Mouse (Mus musculus) mouse embryonic stem cell (cell line): Measurements from ENCODE around the gene Galnt17.

Experiments used
- in situ Hi-C, 2 experiments: fragments of 300-500 bp; cut with MboI; formaldehyde crosslinking; loops; 1 replicate in 1 of 2; 3 replicates in 1 of 2; pipeline ENCODE4 v1.14.3; 2019 to 2020; ENCODE audit warnings: low sequenced_read_pairs in 2 of 2, low pct_unique_long_range_greater_than_20kb in 1 of 2, mixed read lengths in 1 of 2; ENCODE audit not compliant: unreplicated experiment in 1 of 2

Galnt17 gene

DNA sequence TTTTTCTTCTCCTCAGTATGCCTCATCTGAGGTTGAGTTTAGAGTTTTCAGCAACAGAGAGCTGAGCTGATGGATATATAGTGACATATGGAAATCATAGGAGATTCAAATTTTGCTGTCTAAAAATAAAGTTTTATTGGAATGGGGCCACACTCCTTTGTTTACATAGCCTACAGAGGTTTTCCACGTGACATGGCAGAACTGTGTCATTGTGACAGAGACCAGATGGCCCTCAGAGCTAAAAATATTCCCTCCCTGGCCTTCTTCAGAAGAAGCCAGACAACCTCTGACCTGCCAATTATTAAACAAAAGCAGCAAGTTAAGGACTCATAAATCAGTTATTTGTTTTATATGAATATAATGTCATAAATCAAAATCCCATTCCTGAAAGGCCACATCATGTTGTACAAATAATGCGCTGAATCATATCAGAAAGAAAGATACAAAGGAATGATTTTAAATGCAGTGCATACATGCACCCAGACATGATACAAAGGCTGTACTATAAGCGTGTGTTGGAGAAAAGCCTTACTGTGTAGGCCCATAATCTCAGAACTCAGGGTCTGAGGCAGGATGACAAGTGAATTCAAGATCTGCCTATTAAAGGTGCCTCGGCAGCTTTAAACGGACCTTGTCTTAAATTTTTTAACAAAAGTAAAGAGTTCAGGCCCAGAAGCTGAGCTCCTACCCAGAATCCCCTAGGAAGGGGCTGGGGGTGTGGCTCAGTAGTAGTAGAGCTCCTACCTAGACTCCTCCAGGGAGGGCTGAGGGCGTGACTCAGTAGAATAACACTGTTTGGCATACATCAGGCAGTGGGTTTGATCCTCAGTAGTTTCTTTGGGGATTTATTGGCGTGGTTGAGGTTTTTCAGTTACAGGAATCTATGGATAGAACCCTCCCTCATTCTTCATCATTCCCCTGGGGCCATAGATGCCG, 57.3 kb downstream of the Galnt17 start:
- in situ Hi-C loops: no loop called here

DNA sequence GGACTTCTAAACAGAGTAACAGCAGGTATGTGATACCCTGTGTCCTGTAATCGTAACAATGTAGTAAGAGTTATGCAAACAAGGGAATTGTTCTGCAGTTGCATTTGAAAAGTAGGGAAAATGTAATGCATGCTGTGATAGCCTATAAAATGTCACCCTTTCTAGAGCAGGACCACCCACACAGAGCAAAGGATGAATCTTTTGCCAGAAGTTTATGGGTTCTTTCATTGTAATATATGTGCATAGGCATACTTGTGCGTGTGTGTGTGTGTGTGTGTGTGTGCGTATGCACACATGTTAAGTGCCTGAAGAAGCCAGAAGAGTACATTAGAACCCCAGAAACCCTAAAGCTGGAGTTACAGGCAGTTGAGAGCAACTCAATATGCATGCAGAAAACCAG, 59.9 kb downstream of the Galnt17 start:
- in situ Hi-C loops: no loop called here

DNA sequence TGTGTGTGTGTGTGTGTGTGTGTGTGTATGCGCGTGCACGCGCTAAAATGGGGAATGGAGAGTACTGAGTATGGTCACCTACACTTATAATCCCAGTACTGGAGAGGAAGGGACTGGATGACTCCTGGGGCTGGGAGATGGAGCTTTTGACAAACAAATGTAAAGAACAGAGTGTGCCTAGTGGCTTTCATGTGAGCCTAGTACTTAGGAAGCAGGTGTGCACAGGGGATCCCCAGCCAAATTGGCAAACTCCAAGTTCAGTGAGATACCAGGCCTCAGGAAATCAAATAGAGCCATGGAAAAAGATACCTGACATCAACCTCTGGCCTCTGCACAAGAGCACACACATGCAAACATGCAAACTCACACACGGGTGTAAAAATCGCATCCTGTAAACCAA, 61.7 kb downstream of the Galnt17 start:
- in situ Hi-C loops: no loop called here

DNA sequence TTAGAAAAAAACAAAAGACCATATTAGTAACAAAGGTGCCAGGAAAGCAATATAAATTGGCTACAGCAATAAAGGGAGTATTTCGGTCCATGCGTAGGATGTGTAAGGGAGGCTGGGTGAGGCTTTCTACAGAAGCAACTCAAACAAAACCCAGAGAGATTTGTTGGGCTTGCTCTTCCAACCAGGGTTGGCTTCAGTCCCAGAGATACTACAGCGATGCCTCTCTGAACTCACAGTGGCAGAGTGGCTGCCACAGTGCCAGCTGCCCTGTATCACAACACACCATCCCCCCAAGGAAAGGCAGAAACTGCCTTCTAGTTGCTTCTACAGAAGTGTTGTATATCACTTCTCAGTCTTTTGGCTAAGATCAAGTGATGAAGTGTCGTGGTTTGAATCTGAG, 66.6 kb downstream of the Galnt17 start:
- in situ Hi-C loops: no loop called here

DNA sequence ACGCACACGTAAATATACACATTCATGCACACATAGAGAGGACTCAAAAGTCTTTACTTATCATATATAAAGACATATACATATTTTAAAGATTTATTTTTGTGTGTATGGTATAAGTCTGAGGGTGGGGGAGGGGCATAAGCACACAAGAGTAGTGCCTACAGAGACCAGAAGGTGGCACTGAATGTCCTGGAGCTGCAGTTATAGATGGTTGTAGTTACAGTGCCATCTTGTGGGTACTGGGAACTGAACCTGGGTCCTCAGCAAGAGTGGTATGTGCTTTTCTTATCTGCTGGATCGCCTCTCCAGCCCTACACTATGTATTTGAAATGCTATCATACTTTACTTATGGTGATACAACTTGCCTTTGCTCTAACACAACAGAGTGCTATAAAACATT, 68.5 kb downstream of the Galnt17 start:
- in situ Hi-C loops: no loop called here

DNA sequence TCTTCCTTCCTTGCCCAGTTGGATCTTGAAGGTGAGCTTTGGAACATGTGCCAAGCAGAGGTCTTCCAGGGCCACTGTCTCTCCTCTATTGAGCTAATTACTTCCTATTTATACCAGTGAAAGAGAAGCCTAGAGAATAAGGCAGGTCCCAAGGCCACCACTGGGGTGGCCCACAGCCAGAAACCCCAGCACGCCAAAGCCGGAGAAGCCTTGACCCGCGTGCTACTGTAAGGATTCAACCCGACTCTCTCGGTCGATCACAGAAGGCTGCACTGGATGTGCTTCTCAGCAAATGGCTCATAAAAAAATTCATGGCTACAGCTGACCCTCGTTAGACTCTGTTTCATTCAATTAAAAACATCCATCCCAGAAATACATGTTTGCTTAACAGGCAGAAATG, 71.4 kb downstream of the Galnt17 start:
- in situ Hi-C loops: no loop called here

DNA sequence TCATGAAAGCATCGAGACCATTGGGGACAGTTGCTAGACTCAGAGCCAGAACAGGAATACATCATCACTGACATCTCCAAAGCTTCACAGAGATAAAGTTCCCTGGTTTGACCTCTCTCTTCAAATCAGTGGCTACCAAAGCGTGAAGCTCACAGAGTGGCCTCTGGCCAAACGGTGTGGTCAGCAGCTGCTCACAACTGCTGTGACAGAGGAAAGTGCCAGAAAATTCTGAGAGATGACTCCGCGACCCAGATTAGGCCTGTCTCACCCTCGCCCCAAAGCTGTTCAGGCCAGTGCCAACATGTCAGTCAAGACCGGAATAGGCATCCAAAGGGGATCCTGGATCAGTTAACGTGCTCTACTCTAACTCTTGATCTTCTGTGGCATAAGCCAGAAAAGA, 74.5 kb downstream of the Galnt17 start:
- in situ Hi-C loops: no loop called here

DNA sequence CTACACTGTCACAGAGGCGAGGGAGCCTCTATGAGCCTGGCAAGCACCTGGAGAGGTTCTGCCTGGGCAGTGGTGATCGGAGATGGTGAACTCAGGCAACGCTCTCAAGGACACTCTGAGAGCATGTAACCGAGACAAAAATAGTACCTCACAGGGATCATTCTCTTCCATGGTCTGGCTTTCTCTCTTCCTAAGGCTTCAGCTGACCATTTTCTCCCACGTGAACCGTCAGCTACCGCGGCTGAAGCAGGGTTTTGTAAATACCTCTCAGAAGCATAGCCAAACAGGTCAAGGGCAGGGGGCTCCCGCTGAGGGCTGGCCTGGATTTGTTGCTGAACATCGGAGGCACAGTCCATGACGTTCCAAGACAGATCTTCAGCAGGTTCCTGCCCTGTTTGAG, 77.2 kb downstream of the Galnt17 start:
- in situ Hi-C loops: no loop called here

DNA sequence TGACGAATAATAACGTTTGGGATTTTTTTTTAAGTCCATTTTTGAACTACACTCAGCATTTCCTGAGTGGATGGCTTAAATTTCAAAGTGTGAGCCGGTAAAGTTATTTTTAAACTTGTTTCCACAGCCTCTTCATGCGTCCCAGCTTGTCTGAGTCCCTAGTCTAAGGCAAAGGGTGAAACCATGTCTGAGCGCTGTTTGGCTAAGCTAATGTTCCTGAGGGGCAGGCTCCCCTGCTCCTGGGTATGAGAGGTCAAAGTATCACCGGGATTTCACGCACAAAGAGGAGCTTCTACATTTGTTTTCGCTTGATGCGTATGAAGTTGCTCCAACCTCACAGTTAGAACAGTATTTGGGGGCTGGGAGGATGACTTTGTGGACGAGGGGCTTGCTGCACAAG, 78.6 kb downstream of the Galnt17 start:
- in situ Hi-C loops: no loop called here

DNA sequence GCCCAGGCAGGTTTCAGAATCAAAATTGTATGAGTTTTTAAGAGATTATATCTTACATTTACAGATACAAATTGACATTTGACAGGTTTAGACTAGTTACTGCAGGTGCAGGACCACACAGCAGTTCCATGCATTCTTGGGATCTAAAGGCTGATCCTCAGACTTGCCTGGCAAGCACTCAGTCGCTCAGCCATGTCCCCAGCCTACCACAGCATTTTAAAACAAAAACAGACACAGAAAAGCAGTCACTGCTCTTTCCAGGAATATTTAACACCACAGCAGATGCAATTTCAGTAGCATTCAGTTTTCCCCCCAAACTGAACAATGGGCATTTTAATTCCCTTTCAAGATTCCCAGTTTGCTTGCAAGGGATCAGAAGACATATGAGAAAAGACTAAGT, 84.9 kb downstream of the Galnt17 start:
- in situ Hi-C loops: no loop called here

DNA sequence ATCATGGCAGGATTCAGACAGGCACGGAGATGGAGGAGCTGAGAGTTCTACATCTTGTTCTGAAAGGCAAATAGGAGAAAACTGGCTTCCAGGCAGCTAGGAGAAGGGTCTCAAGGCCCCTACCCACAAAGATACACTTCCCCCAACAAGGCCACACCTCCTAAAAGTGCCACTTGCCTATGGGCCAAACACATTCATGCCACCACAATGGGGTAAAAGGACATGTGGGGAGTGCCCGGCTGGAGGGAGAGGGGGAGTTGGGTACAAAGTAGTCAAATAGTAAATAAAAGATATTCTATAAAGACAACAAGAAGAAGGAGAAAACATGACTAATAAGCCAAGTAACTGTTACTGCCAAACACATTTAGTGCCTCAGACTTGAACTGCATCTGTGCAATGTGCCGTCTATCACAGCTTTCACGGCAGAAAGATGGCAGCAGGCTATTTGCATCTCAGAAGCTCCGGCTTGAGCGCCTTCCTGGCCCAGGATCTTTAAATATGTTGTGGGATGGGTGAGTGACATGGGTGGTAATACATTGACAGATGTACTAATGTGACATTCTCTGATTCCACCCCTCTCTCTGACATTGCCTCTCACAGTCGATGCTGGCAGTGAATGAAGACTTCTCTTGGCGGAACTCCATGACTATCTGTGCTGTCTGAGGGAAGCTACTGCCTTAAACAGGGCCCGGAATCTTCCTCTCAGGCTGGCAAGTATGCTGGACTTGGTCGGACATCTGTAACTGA, 85.6 kb downstream of the Galnt17 start:
- in situ Hi-C loops: no loop called here

DNA sequence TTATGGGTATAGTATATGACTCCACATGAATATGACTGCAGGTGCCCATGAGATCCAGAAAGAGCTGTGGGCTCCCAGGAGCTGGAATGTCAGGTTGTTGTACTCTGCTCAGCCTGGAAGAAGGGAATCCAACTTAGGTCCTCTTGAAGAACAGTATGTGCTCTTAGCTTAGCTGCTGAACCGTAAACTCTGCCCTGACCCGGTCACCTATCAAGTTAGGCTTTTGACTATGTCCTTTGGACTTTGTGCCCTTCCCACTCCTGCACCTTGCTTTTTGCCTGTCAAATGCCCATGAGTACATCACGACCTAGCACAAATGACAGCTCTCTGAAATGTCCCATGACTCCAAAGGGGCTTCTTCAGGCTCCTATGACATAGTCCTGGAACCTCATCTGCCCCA, 90.1 kb downstream of the Galnt17 start:
- in situ Hi-C loops: no loop called here

DNA sequence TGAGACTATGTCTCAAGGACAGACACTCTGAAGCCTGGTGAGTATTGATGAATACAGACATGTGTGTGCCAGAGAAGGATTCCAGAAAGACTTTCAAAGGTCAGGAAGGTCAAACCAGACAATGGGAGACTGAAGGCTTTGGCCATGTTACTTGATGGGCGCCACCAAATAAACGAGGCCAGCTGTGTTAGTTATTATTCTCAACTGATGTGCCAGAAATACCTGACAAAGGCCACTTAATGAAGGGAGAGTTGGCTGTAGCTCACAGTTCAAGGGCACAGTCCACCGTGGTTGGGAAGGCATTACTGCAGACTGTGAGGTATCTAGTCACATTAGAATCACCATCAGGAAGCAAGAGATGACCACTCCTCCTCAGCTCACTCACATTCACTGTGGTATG, 96.7 kb downstream of the Galnt17 start:
- in situ Hi-C loops: no loop called here

DNA sequence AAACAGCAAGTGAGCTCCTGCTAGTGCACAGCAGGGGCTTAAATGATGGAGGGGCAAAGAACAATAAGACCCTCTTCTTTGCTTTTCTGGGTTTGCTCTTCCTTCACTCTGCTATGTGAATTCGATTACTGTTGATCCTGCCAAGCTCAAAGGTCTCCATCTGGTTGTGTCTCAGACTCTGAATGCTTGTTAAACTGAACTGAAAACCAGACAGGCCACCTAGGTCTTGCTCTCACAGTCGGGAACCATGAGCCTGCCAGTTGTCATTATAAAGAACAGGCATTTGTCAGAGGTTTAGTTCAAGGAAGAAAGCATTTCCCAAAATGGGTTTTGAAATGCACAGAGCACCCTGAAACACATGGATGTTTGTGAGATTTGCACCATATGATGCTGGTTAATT, 107.2 kb downstream of the Galnt17 start:
- in situ Hi-C loops: no loop called here

DNA sequence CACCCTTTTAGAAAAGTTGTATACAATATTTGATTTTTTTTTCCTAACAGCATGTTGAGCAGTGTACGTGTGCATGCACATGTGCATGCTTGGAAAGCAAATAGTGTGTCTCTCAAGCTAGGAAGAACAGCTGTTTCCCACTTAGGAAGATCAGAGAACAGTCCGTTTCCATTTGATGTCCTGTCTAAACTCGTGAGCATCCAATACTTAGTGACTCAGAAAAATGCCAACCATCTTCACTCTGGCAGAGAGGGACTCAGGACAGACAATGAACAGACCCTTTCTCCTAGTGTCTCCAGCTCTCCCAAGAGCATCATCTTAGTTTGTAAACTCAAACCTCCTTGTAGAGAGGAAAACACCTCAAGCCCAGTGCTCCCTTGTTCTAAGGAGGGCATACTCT, 116.0 kb downstream of the Galnt17 start:
- in situ Hi-C loops: no loop called here

DNA sequence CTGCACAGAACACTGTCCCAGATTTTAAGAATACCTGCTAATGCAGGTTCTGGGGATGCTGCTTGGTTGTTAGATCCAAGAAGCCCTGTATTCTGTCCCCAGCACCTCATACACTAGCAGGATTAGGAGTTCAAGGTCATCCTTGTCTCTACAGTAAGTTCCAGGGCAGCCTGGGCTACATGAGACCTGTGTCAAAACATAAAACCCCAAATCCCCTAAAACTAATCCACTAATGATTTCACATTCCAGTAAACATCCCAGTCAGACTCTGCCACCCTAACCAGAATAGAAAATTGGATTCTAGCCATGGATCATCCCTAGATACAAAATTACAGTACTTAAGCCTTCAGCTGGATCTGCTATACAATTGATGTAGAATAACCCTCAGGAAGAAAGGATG, 123.7 kb downstream of the Galnt17 start:
- in situ Hi-C loops: no loop called here

DNA sequence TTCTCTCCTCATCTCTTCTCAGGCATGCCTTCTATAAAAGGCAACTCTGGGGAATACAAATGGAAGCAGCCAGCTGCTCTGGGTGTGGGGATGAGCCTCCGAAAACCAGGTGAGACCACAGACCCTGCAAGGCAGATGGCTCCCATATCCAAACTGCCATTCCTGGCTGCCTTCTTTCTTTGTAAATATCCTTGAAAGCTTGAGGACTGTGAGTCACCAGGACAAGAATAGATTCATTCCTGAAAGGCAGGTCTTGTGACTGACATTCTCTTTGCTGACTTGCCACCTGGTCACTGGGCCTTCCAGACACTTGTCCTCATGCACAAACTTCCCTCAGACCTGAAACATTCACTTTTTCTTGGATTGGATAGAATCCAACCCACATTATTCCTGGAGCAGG, 127.1 kb downstream of the Galnt17 start:
- in situ Hi-C loops: no loop called here

DNA sequence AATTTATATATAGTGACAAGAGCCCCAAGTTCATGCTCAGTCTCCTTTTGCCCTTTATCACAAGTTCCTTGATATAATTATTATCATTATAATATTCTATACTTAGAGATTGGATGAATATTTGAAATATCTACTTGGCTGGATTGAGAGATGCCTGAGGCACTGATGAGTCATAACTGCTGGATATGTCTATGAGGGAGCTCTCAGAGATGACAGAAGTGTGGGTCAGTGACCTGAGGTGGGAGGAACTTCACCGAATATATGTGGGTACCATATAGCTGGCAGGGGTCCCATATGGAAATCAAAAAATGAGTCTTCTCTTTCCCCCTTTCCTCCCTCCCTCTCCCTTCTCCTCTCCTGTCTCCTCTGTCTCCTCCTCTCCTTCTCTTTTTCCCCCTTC, 127.5 kb downstream of the Galnt17 start:
- in situ Hi-C loops: no loop called here

DNA sequence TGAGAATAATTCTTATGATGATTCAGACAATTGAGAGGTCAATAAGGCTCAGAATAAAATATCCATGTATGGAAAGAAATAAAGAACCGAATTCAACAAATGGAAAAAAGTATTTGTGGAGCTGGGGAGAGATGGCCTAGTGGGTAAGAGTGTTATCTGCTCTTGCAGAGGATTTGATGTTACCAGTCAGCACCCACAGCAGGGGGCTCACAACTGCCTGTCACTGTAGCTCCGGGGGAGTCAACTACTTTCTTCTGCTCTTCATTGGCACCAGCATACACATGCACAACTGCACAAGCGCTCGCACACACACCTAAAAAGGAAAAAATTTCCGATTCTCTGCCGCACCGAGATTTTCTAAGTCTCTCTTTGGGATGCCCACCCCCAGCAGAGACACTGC, 130.4 kb downstream of the Galnt17 start:
- in situ Hi-C loops: no loop called here

DNA sequence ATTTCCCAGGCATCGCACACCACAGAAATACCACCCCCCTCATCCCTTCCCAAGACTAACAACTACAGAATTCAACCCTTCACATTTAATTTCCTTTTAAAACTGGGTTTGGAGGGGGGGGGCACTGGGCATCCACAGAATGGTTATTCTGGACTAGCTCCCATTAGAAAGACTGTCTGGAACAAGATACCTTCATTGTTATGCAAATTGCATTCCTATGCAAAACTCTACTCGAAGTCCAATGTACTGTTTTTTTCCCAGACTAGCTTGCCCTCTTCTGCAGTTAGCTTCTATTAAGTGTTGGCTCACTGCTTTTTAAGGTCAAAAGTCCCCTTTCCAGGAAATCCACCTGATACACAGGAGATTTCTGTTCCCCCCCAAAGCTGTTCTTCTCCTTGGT, 131.1 kb downstream of the Galnt17 start:
- in situ Hi-C loops: no loop called here
